Mouse (Mus musculus) hindbrain, embryonic 16.5 days (tissue): Measurements from ENCODE around the gene Pml. TPM values are rescaled to one million over a fixed set of nuclear protein-coding genes. Genes with fewer than 3 reads are reported as not detected.
"Not testable (repeated sequence)": the region's sequence is repeated elsewhere in the genome, so short reads cannot be mapped to it uniquely, and the experiment has no call there.

Source experiments
- ATAC-seq: fragments of 200-750 bp; cut with Nextera tagmentation; 2 replicates; pipeline ENCODE4 v1.8.0; 2017; ENCODE audit warnings: moderate TSS enrichment, moderate library complexity
- H3K27ac ChIP-seq: fragments of 300-500 bp; sonication (generic); 2 replicates; pipeline ENCODE4 v1.5.1; 2014; ENCODE audit warnings: low read depth, mild to moderate bottlenecking, control low read depth, low read length, moderate library complexity
- H3K27me3 ChIP-seq: fragments of 300-500 bp; sonication (generic); replicated peaks from 2 replicates; pipeline ENCODE4 v1.6.1; 2014; ENCODE audit warnings: low read length; ENCODE audit not compliant: control insufficient read depth, insufficient read depth
- H3K36me3 ChIP-seq: fragments of 300-500 bp; sonication (generic); 2 replicates; pipeline ENCODE4 v1.6.1; 2014; ENCODE audit warnings: mild to moderate bottlenecking, low read length, moderate library complexity, mixed read lengths; ENCODE audit not compliant: control insufficient read depth, insufficient read depth
- H3K4me1 ChIP-seq: fragments of 300-500 bp; sonication (generic); 2 replicates; pipeline ENCODE4 v1.6.1; 2014; ENCODE audit warnings: low read depth, low read length; ENCODE audit not compliant: control insufficient read depth, insufficient read depth
- H3K4me2 ChIP-seq: fragments of 300-500 bp; sonication (generic); 2 replicates; pipeline ENCODE4 v1.6.1; 2014; ENCODE audit warnings: mild to moderate bottlenecking, low read length, control low read depth, moderate library complexity
- H3K4me3 ChIP-seq: fragments of 300-500 bp; sonication (generic); 2 replicates; pipeline ENCODE4 v1.5.1; 2014; ENCODE audit warnings: mild to moderate bottlenecking, low read length, control low read depth, moderate library complexity
- H3K9ac ChIP-seq: fragments of 300-500 bp; sonication (generic); 2 replicates; pipeline ENCODE4 v1.6.1; 2014; ENCODE audit warnings: low read depth, mild to moderate bottlenecking, control low read depth, low read length, moderate library complexity
- H3K9me3 ChIP-seq: fragments of 300-500 bp; sonication (generic); 2 replicates; pipeline ENCODE4 v1.6.1; 2014; ENCODE audit warnings: mild to moderate bottlenecking, low read length, moderate library complexity; ENCODE audit not compliant: control insufficient read depth
- WGBS: fragments of 180-500 bp; shearing (Covaris S2); extraction: QIAGEN DNeasy Blood & Tissue Kit; methylation state at CpG from one replicate; pipeline ENCODE4 v1.1.7; 2014; 5-methylcytosine and 5-hydroxymethylcytosine counted together
- polyA plus RNA-seq: library from polyadenylated mRNA; unstranded; fragments of >200 nt; fragmentation: Nextera tagmentation; extraction: Ambion mirVana; gene quantifications from 2 replicates; pipeline ENCODE4 v1.2.1, GENCODE M21; 2015

Gene Pml
- polyA plus RNA-seq, 1 experiment from 2014 or later = 3.9 TPM

- no peaks in the 10 kb centered on the region for H3K27me3 ChIP-seq
- no peak overlapping the region for H3K4me2 ChIP-seq
- no peaks in the 10 kb centered on the region for H3K9me3 ChIP-seq
- no peak for ATAC-seq
- no peak overlapping the region for H3K27ac ChIP-seq
- H3K4me1 ChIP-seq = no peaks in the 10 kb centered on the region
- peaks cover 13% of the 10 kb centered on the region for H3K36me3 ChIP-seq
- WGBS = 40% methylated on average over 4 of the region's 4 CpGs
- no peak overlapping the region for H3K4me3 ChIP-seq
- no peak overlapping the region for H3K9ac ChIP-seq
These were observed 17.0 kb upstream of the Pml start for GRCm38 (mm10) chr9:58266571-58267011.

GRCm38 (mm10) chr9:58265368-58265767, 15.8 kb upstream of the Pml start:
- no peaks in the 10 kb centered on the region for H3K4me1 ChIP-seq
- H3K36me3 ChIP-seq = peaks cover 21% of the 10 kb centered on the region
- H3K9me3 ChIP-seq = no peaks in the 10 kb centered on the region
- H3K4me3 ChIP-seq = no peak overlapping the region
- WGBS = 81% methylated on average over 3 of the region's 3 CpGs
- no peak overlapping the region for H3K27ac ChIP-seq
- no peak overlapping the region for H3K4me2 ChIP-seq
- H3K9ac ChIP-seq = no peak overlapping the region
- no peaks in the 10 kb centered on the region for H3K27me3 ChIP-seq
- ATAC-seq = no peak

GRCm38 (mm10) chr9:58262507-58262906, 12.9 kb upstream of the Pml start:
- Histone ChIP-seq H3K36me3 (peaks cover 34% of the 10 kb centered on the region), H3K4me2 (no peak overlapping the region), H3K9me3 (no peaks in the 10 kb centered on the region), H3K9ac (no peak overlapping the region), H3K27me3 (no peaks in the 10 kb centered on the region), H3K4me1 (no peaks in the 10 kb centered on the region), H3K4me3 (no peak overlapping the region), H3K27ac (no peak overlapping the region)
- ATAC-seq = no peak
- WGBS = 95% methylated on average over 5 of the region's 5 CpGs

- Histone ChIP-seq H3K9me3 (no peaks in the 10 kb centered on the region), H3K4me3 (no peak overlapping the region), H3K4me1 (peaks cover 8% of the 10 kb centered on the region), H3K4me2 (no peak overlapping the region), H3K27ac (no peak overlapping the region), H3K27me3 (no peaks in the 10 kb centered on the region), H3K9ac (no peak overlapping the region), H3K36me3 (peaks cover 28% of the 10 kb centered on the region)
- WGBS = 89% methylated on average over 10 of the region's 10 CpGs
- ATAC-seq = no peak
These were observed 6.4 kb upstream of the Pml start for GRCm38 (mm10) chr9:58255704-58256685.

- no peak overlapping the region for H3K27ac ChIP-seq
- H3K4me3 ChIP-seq = no peak overlapping the region
- H3K9ac ChIP-seq = no peak overlapping the region
- H3K36me3 ChIP-seq = peaks cover 22% of the 10 kb centered on the region
- ATAC-seq = no peak
- no peaks in the 10 kb centered on the region for H3K27me3 ChIP-seq
- H3K9me3 ChIP-seq = no peaks in the 10 kb centered on the region
- no peak overlapping the region for H3K4me2 ChIP-seq
- WGBS = 54% methylated on average over 2 of the region's 2 CpGs
- peaks cover 8% of the 10 kb centered on the region for H3K4me1 ChIP-seq
These were observed 5.5 kb upstream of the Pml start for GRCm38 (mm10) chr9:58255105-58255504.

GRCm38 (mm10) chr9:58253805-58254122, 4.2 kb upstream of the Pml start:
- peak overlapping the region; percentile 89 for H3K4me3 ChIP-seq
- peak overlapping the region; percentile 78 for H3K27ac ChIP-seq
- ATAC-seq, H3K9me3 ChIP-seq, H3K27me3 ChIP-seq, H3K4me1 ChIP-seq: not testable (repeated sequence)
- H3K9ac ChIP-seq = peak overlapping the region; percentile 87
- WGBS = 72% methylated on average over 5 of the region's 5 CpGs
- peaks cover 17% of the 10 kb centered on the region for H3K36me3 ChIP-seq
- H3K4me2 ChIP-seq = peak overlapping the region; percentile 65

- Histone ChIP-seq H3K9me3 (no peaks in the 10 kb centered on the region), H3K36me3 (peaks cover 12% of the 10 kb centered on the region), H3K9ac (peak within 1 kb of the TSS; percentile 87), H3K4me1 (peaks cover 8% of the 10 kb centered on the region), H3K4me3 (peak within 1 kb of the TSS; percentile 89), H3K27ac (peak within 1 kb of the TSS; percentile 78), H3K27me3 (no peaks in the 10 kb centered on the region), H3K4me2 (peak within 1 kb of the TSS; percentile 65)
- ATAC-seq = peak; percentile 97
- under 1% methylated on average over 31 of the region's 31 CpGs for WGBS
These were observed 3.6 kb upstream of the Pml start, which contains the start of gene Stoml1 for GRCm38 (mm10) chr9:58253033-58253804. Stoml1 (plus strand) TSS chr9:58253164.

- WGBS = 87% methylated on average over 1 of the region's 1 CpGs
- H3K4me2 ChIP-seq, H3K36me3 ChIP-seq, H3K4me3 ChIP-seq, H3K27ac ChIP-seq, H3K9me3 ChIP-seq, H3K9ac ChIP-seq, H3K27me3 ChIP-seq, ATAC-seq: not testable (repeated sequence)
- peaks cover 16% of the 10 kb centered on the region for H3K4me1 ChIP-seq
These were observed 1.1 kb upstream of the Pml start for GRCm38 (mm10) chr9:58250730-58251129.

GRCm38 (mm10) chr9:58250322-58250721, 736 bp upstream of the Pml start:
- H3K4me2 ChIP-seq = peak overlapping the region; percentile 61
- no peak overlapping the region for H3K27ac ChIP-seq
- H3K9me3 ChIP-seq = no peaks in the 10 kb centered on the region
- H3K9ac ChIP-seq = no peak overlapping the region
- peaks cover 16% of the 10 kb centered on the region for H3K4me1 ChIP-seq
- ATAC-seq = no peak
- WGBS = 76% methylated on average over 8 of the region's 8 CpGs
- no peaks in the 10 kb centered on the region for H3K36me3 ChIP-seq
- no peak overlapping the region for H3K4me3 ChIP-seq
- H3K27me3 ChIP-seq = no peaks in the 10 kb centered on the region
